Mouse (Mus musculus) kidney, postnatal 4 days (tissue): ENCODE results near the gene Olfr1310.
"Not testable (repeated sequence)": the region's sequence is repeated elsewhere in the genome, so short reads cannot be mapped to it uniquely, and the experiment has no call there.

Source experiments
- DNase-seq, 2 experiments: peaks; one replicate each; pipeline ENCODE4 v3.0.0; 2021; ENCODE audit warnings: mixed read lengths in 2 of 2

The Olfr1310 gene

GRCm38 (mm10) chr2:112012608-112013007 is at the start of gene Olfr1310:
TSS of gene Olfr1310 (minus strand) at chr2:112012708.
- DNase-seq = no peak

GRCm38 (mm10) chr2:112050138-112050537 is 37.6 kb upstream of the Olfr1310 start, which contains the start of gene Olfr1312:
TSS of gene Olfr1312 (minus strand) at chr2:112050238.
- no peak for DNase-seq

GRCm38 (mm10) chr2:112026971-112027370 is 14.5 kb upstream of the Olfr1310 start:
- not testable (repeated sequence) for DNase-seq

GRCm38 (mm10) chr2:112024312-112024711 is 11.8 kb upstream of the Olfr1310 start, which contains the start of gene Olfr1311:
TSS of gene Olfr1311 (minus strand) at chr2:112024412.
- DNase-seq = no peak

- DNase-seq = no peak
Observed at GRCm38 (mm10) chr2:112014900-112015299, 2.4 kb upstream of the Olfr1310 start.

GRCm38 (mm10) chr2:111990181-111990580 is 22.3 kb downstream of the Olfr1310 start, which contains the start of gene Olfr1309:
TSS of gene Olfr1309 (minus strand) at chr2:111990281.
- no peak for DNase-seq

GRCm38 (mm10) chr2:111964844-111965243 is 47.7 kb downstream of the Olfr1310 start, which contains the start of gene Olfr1308:
TSS of gene Olfr1308 (minus strand) at chr2:111964944.
- DNase-seq = no peak
